Mouse (Mus musculus): ENCODE measurements around the gene Lemd1.

Lemd1 gene

GRCm38 (mm10) chr1:132289965-132290364 lies 98.7 kb downstream of the Lemd1 start:
- DNase-seq (ENCODE audit: low spot score): no peak

GRCm38 (mm10) chr1:132290921-132291675 lies 99.9 kb downstream of the Lemd1 start:
- no peak for DNase-seq (ENCODE audit: low spot score)

GRCm38 (mm10) chr1:132291706-132292105 lies 100.5 kb downstream of the Lemd1 start:
- no peak for DNase-seq (ENCODE audit: low spot score)

GRCm38 (mm10) chr1:132292318-132293129 lies 101.3 kb downstream of the Lemd1 start:
- no peak for DNase-seq (ENCODE audit: low spot score)

- DNase-seq (ENCODE audit: low spot score): no peak
Measured at GRCm38 (mm10) chr1:132295506-132295905, 104.3 kb downstream of the Lemd1 start.

GRCm38 (mm10) chr1:132296051-132296450 lies 104.8 kb downstream of the Lemd1 start:
- no peak for DNase-seq (ENCODE audit: low spot score)

- DNase-seq (ENCODE audit: low spot score): peak; percentile 20
Measured at GRCm38 (mm10) chr1:132298425-132298800, 107.2 kb downstream of the Lemd1 start, which contains the start of gene Klhdc8a. TSS of gene Klhdc8a (plus strand) at chr1:132298626.

- no peak for DNase-seq (ENCODE audit: low spot score)
Measured at GRCm38 (mm10) chr1:132298801-132299464, 107.7 kb downstream of the Lemd1 start.

- DNase-seq (ENCODE audit: low spot score): no peak
Measured at GRCm38 (mm10) chr1:132299744-132300143, 108.5 kb downstream of the Lemd1 start.

- no peak for DNase-seq (ENCODE audit: low spot score)
Measured at GRCm38 (mm10) chr1:132301242-132301641, 110.0 kb downstream of the Lemd1 start.

- DNase-seq (ENCODE audit: low spot score): no peak
Measured at GRCm38 (mm10) chr1:132302341-132302866, 111.2 kb downstream of the Lemd1 start.

GRCm38 (mm10) chr1:132304618-132305214 lies 113.5 kb downstream of the Lemd1 start:
- no peak for DNase-seq (ENCODE audit: low spot score)

- peak; percentile 22 for DNase-seq (ENCODE audit: low spot score)
Measured at GRCm38 (mm10) chr1:132306160-132306559, 114.9 kb downstream of the Lemd1 start.

- no peak for DNase-seq (ENCODE audit: low spot score)
Measured at GRCm38 (mm10) chr1:132306808-132307207, 115.6 kb downstream of the Lemd1 start.

- DNase-seq (ENCODE audit: low spot score): no peak
Measured at GRCm38 (mm10) chr1:132307962-132308361, 116.7 kb downstream of the Lemd1 start.

GRCm38 (mm10) chr1:132308674-132309073 lies 117.4 kb downstream of the Lemd1 start:
- no peak for DNase-seq (ENCODE audit: low spot score)

All from T-cell, adult 2 months (primary cell).